Mouse (Mus musculus): Measurements from ENCODE around the gene Ppt1. TPM values are rescaled to one million over a fixed set of nuclear protein-coding genes. Genes with fewer than 3 reads are reported as not detected.

The Ppt1 gene
- polyA plus RNA-seq (2012; rRNA removed) = 65.2 and 67.3 TPM in 2 replicates

DNA sequence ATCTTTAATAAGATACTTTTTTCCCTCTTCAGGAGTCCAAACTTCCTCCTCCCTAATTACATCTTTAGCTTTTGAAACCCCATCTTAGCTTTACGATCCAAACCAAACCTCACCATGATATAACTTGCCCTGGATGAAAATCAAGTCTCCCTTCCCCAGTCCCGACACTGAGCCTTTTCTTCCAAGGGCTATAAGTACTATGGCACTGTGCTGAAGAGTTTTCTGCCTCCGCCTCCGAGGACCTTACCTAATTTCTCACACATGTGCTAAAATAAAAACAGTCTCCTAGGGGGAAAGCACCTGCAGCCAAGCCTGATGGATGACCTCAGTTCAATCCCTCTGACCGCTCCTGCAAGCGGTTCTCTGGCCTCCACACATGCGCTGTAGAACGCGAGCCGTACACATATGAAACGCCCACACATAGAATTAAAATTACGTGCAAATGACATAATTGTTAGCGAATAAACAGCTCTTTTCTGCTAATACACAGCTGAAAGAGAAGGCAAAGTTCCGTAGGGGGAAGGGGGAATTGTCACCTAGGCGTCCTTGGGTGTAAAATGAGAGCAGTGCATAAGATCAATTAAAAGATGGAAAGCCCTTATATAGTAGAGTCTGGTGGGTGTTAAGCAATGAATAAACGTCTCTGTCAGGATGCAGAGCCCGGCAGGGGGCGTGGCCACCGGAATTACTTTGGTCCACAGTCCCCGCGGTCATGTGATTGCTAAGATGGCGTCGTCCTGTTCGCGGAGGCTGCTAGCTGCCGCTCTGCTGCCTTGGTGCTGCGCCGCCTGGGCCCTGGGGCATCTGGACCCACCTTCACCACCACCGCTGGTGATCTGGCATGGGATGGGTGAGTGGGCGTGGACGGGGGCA is at the start of gene Ppt1:
Gene Ppt1, plus strand, starts transcription at position 713 of the 873 bp plus-strand sequence.

DNA sequence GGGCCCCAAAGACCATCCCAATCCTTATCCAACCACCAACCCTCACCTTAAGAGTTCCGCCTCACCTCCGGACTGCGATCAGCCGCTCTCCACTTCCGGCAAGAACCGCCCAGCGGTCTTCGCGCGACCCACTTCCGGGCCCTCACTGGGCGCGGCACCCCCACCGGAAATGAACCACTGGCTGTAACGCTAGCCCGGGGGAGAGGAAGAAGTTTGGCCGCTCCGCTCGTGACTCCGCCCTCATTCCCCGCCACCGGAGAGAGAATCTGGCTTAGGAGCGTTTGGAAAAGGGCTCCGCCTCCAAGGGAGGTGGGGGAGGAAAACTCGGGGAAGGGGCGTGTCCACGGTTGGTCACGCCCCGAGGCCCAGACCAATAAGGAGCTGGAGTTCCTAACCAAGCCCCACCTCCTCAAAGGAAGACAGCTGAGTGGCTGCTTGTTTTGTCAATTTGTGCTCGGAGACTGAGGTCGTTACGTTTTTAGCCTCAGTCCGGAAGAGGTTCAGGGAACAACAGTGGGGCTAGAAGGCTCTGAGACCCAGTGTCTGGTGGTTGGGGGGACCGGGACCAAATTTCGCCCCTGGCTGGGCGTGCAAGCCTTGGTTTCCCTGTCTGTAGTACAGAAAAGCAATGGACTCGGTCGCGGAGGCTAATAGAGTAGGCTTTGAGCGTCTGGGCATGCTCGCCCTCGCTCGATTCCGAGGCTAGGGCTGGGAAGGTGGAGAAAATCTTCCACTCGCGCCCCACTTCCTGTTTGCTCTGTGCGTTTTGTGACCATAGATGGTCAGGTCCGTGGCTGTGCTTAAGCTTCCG is 49.9 kb downstream of the Ppt1 start, which contains the start of gene Cap1:
Gene Cap1, minus strand, starts transcription at position 289 of the 811 bp plus-strand sequence.

Other genes with a start within 250 kb of the Ppt1 start
- gene 9530002B09Rik, start 147.0 kb upstream of the Ppt1 start, polyA plus RNA-seq (2012; rRNA removed) = not detected in 2 replicates
- 81.1 and 81.7 TPM in 2 replicates for gene Cap1, start 49.8 kb downstream of the Ppt1 start, polyA plus RNA-seq (2012; rRNA removed)
- gene Mfsd2a, start 124.9 kb downstream of the Ppt1 start, polyA plus RNA-seq (2012; rRNA removed) = 39.8 and 42.5 TPM in 2 replicates
- 64.2 and 66.0 TPM in 2 replicates for gene Mycl, start 159.4 kb downstream of the Ppt1 start, polyA plus RNA-seq (2012; rRNA removed)
- 20.3 and 21.2 TPM in 2 replicates for gene Trit1, start 180.4 kb downstream of the Ppt1 start, polyA plus RNA-seq (2012; rRNA removed)